Mouse (Mus musculus) liver, adult 2 months (tissue): ENCODE data around the gene Sgtb. TPM values are rescaled to one million over a fixed set of nuclear protein-coding genes. Genes with fewer than 3 reads are reported as not detected.

Source experiments
- DNase-seq: peaks from one replicate; pipeline ENCODE4 v3.0.0-alpha.2; 2011; ENCODE audit warnings: low read depth, low spot score; ENCODE audit errors: extremely low read depth
- H3K27ac ChIP-seq: fragments of 200-500 bp; replicated peaks from 2 replicates; pipeline ENCODE4 v1.5.1; 2012; ENCODE audit warnings: low read depth, mild to moderate bottlenecking, control low read depth, inconsistent platforms, low read length; ENCODE audit not compliant: insufficient read depth
- H3K27me3 ChIP-seq: fragments of 200-500 bp; 2 replicates; pipeline ENCODE4 v1.6.1; 2012; ENCODE audit warnings: mild to moderate bottlenecking, moderate library complexity, low read length, inconsistent platforms; ENCODE audit not compliant: control insufficient read depth, insufficient read depth
- H3K36me3 ChIP-seq: fragments of 200-500 bp; 2 replicates; pipeline ENCODE4 v1.6.1; 2012; ENCODE audit warnings: low read length, inconsistent platforms; ENCODE audit not compliant: control insufficient read depth, insufficient read depth
- H3K4me1 ChIP-seq: fragments of 200-500 bp; 2 replicates; pipeline ENCODE4 v1.6.1; 2011; ENCODE audit warnings: low read length; ENCODE audit not compliant: control insufficient read depth, insufficient read depth
- H3K4me3 ChIP-seq: fragments of 200-500 bp; 2 replicates; pipeline ENCODE4 v1.5.1; 2011; ENCODE audit warnings: low read depth, mild to moderate bottlenecking, control low read depth, low read length, moderate library complexity; ENCODE audit not compliant: insufficient read depth
- H3K79me2 ChIP-seq: fragments of 200-500 bp; 2 replicates; pipeline ENCODE4 v1.6.1; 2012; ENCODE audit warnings: inconsistent platforms, mild to moderate bottlenecking, low read length, moderate library complexity; ENCODE audit not compliant: control insufficient read depth, insufficient read depth
- H3K9ac ChIP-seq: fragments of 200-500 bp; 2 replicates; pipeline ENCODE4 v1.6.1; 2012; ENCODE audit warnings: low read depth, mild to moderate bottlenecking, control low read depth, inconsistent platforms, low read length
- CTCF ChIP-seq: fragments of 200-500 bp; IDR thresholded peaks from 2 replicates; pipeline ENCODE4 v1.5.1; 2011; ENCODE audit warnings: low read depth, low read length, control low read depth
- POLR2A ChIP-seq: fragments of 200-500 bp; IDR thresholded peaks from 2 replicates; pipeline ENCODE4 v1.6.1; 2011; ENCODE audit warnings: low read length, control low read depth; ENCODE audit not compliant: insufficient read depth; ENCODE audit errors: extremely low read depth
- WGBS: fragments of 180-500 bp; shearing (Covaris S2); methylation state at CpG from one replicate; pipeline ENCODE4 v1.1.7; 2018; 5-methylcytosine and 5-hydroxymethylcytosine counted together
- polyA plus RNA-seq: library from polyadenylated mRNA; depleted of rRNA; stranded (reverse); fragments of >200 nt; gene quantifications from 2 replicates; pipeline ENCODE4 v1.2.3, GENCODE M21; 2012
- total RNA-seq: library from RNA; depleted of rRNA; stranded (reverse); fragments of >200 nt; gene quantifications from 2 replicates; pipeline ENCODE4 v1.2.3, GENCODE M21; 2014

Gene Sgtb
- total and polyA plus RNA-seq, 2 experiments, result 0.34 to 3.2 TPM

GRCm38 (mm10) chr13:104097190-104097589, 12.4 kb upstream of the Sgtb start:
- Histone ChIP-seq H3K36me3 (no peaks in the 10 kb centered on the region), H3K9ac (no peak overlapping the region), H3K27me3 (no peaks in the 10 kb centered on the region), H3K4me1 (peaks cover 2% of the 10 kb centered on the region; the same call in 1 of the 2 replicates), H3K27ac (no peak overlapping the region), H3K4me3 (no peak overlapping the region), H3K79me2 (no peaks in the 10 kb centered on the region; the same call in 1 of the 2 replicates)
- no peak for TF ChIP-seq POLR2A
- no peak for TF ChIP-seq CTCF
- DNase-seq, result no peak
- WGBS, result 98% methylated on average over 7 of the region's 7 CpGs

DNA sequence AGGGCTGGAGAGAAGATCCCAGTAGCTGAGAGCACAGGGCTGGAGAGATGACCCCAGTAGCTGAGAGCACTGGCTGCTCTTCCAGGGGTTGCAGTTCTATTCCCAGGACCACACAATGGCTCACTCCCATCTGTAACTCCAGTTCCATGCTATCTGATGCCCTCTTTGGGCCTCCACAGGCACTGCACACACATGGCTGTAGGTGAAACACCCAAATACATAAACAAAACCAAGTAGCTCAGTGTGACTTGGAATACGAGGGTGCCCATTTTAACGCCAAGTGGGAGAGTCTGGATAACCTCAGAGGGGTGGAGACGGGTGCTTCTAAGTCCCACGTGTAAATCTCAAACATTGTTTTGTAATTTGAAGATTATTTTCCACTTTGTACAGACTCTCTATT, 9.1 kb upstream of the Sgtb start:
- H3K27ac ChIP-seq, result no peak overlapping the region
- peaks cover 2% of the 10 kb centered on the region; the same call in 1 of the 2 replicates for H3K79me2 ChIP-seq
- WGBS, result 68% methylated on average over 4 of the region's 4 CpGs
- H3K9ac ChIP-seq, result no peak overlapping the region
- DNase-seq, result peak; percentile 22
- TF ChIP-seq CTCF (no peak; the same call in 1 of the 2 replicates), POLR2A (no peak)
- peaks cover 2% of the 10 kb centered on the region; the same call in 1 of the 2 replicates for H3K4me1 ChIP-seq
- H3K4me3 ChIP-seq, result no peak overlapping the region
- no peaks in the 10 kb centered on the region for H3K27me3 ChIP-seq
- H3K36me3 ChIP-seq, result no peaks in the 10 kb centered on the region

GRCm38 (mm10) chr13:104101606-104102235, 7.8 kb upstream of the Sgtb start:
- no peak overlapping the region for H3K9ac ChIP-seq
- 78% methylated on average over 5 of the region's 5 CpGs for WGBS
- peaks cover 2% of the 10 kb centered on the region; the same call in 1 of the 2 replicates for H3K79me2 ChIP-seq
- DNase-seq, result no peak
- TF ChIP-seq POLR2A, result no peak
- no peak for TF ChIP-seq CTCF
- H3K27me3 ChIP-seq, result no peaks in the 10 kb centered on the region
- H3K36me3 ChIP-seq, result no peaks in the 10 kb centered on the region
- no peak overlapping the region for H3K27ac ChIP-seq
- peaks cover 2% of the 10 kb centered on the region; the same call in 1 of the 2 replicates for H3K4me1 ChIP-seq
- H3K4me3 ChIP-seq, result no peak overlapping the region

DNA sequence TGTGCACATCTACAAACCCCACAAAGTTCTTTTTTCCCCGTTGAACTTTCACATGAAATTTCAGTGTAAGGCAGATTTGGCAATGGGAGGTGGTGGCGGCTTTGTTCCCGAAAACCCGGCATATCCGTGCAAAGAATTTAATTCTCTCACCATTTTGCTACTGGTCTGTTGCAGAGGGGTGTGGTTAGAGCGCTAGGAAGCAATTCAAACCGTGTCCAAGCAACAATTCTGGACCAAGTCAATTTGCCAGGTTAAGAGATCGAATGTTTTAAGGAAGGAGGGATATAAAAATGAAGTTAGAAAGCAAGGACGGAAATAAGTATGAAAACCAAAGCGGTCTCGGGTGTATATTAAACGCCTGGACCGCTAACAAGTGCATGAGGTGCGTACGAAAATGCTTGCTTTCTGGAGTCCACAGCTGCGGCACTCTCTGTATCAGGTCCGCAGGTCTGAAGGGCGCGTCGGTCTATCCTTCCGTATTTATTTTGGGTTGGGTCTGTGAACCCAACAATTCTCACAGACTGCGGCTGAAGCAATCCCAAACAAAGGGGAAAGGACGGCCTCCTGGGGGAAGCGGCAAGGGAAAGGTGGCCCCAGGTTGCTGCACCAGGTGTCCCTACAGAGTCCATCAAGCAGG, 772 bp upstream of the Sgtb start:
- WGBS, result 1% methylated on average over 24 of the region's 24 CpGs
- TF ChIP-seq POLR2A (no peak), CTCF (no peak)
- Histone ChIP-seq H3K27me3 (no peaks in the 10 kb centered on the region), H3K4me1 (peaks cover 4% of the 10 kb centered on the region), H3K27ac (peak overlapping the region; percentile 40), H3K79me2 (peaks cover 1% of the 10 kb centered on the region; the same call in 1 of the 2 replicates), H3K9ac (peak overlapping the region; percentile 74), H3K36me3 (no peaks in the 10 kb centered on the region), H3K4me3 (peak overlapping the region; percentile 75)
- peak; percentile 60 for DNase-seq

DNA sequence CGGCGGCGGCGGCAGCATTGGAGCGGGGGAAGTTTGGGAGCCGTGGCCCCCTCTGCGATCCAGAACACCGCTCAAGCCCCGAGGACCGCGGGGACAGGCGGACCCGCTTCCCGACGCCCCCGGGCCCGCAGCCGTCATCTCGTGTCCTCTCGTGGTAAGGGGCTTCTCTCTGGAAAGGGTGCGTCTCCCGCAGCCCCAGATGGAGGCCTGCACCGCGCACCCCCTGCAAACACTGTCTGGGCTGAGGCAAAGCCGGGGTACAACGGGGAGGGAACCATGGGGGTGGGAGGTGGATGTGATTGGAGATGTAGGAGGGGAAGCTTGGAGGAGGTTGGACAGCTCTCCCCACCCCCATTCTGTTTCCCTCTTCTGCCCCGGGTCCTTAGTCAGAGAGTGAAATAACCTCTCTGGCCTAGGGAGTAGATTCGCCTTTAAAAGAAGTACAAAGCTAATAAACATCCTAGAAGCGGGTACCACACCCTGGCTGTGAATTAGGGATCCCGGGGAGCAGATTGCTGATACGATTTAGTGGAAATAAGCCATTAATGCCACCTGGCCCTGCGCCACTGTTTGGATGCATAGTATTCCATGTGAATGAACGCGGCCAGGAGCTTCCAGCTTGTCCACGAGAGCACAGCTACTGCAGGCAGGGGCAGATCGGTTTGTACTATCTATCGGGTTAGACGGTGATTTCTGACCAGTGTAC, 428 bp downstream of the Sgtb start:
- H3K9ac ChIP-seq, result peak overlapping the region; percentile 36
- no peaks in the 10 kb centered on the region; the same call in 1 of the 2 replicates for H3K79me2 ChIP-seq
- H3K27me3 ChIP-seq, result no peaks in the 10 kb centered on the region
- peak overlapping the region; percentile 62 for H3K4me3 ChIP-seq
- under 1% methylated on average over 38 of the region's 38 CpGs for WGBS
- H3K4me1 ChIP-seq, result peaks cover 4% of the 10 kb centered on the region
- peak overlapping the region; percentile 17; the same call in 1 of the 2 replicates for H3K27ac ChIP-seq
- no peak for TF ChIP-seq POLR2A
- TF ChIP-seq CTCF, result no peak
- peaks cover 1% of the 10 kb centered on the region; the same call in 1 of the 2 replicates for H3K36me3 ChIP-seq
- peak; percentile 61 for DNase-seq
